Mouse (Mus musculus) kidney, postnatal 25 days (tissue): Measurements from ENCODE around the gene Fsip1.
"Not testable (repeated sequence)": the region's sequence is repeated elsewhere in the genome, so short reads cannot be mapped to it uniquely, and the experiment has no call there.

Experiments
- DNase-seq, 2 experiments: peaks; one replicate each; pipeline ENCODE4 v3.0.0; 2021; ENCODE audit warnings: mixed read lengths in 2 of 2

Fsip1 gene

GRCm38 (mm10) chr2:118168225-118168624 lies 88.5 kb downstream of the Fsip1 start:
- DNase-seq = no peak

GRCm38 (mm10) chr2:118167731-118168130 lies 89.0 kb downstream of the Fsip1 start:
- no peak for DNase-seq

GRCm38 (mm10) chr2:118165691-118166090 lies 91.1 kb downstream of the Fsip1 start:
- DNase-seq = no peak

GRCm38 (mm10) chr2:118164137-118164536 lies 92.6 kb downstream of the Fsip1 start:
- no peak for DNase-seq

- no peak for DNase-seq
Measured at GRCm38 (mm10) chr2:118162486-118162885, 94.3 kb downstream of the Fsip1 start.

- no peak for DNase-seq
Measured at GRCm38 (mm10) chr2:118160991-118161390, 95.8 kb downstream of the Fsip1 start.

- no peak for DNase-seq
Measured at GRCm38 (mm10) chr2:118160547-118160946, 96.2 kb downstream of the Fsip1 start.

- no peak for DNase-seq
Measured at GRCm38 (mm10) chr2:118159126-118159525, 97.6 kb downstream of the Fsip1 start.

- no peak for DNase-seq
Measured at GRCm38 (mm10) chr2:118158095-118158494, 98.7 kb downstream of the Fsip1 start.

- DNase-seq = peak; percentile 46
Measured at GRCm38 (mm10) chr2:118149855-118150563, 106.8 kb downstream of the Fsip1 start.

GRCm38 (mm10) chr2:118148321-118149142 lies 108.2 kb downstream of the Fsip1 start:
- DNase-seq = no peak

- not testable (repeated sequence) for DNase-seq
Measured at GRCm38 (mm10) chr2:118147749-118148148, 109.0 kb downstream of the Fsip1 start.

- no peak for DNase-seq
Measured at GRCm38 (mm10) chr2:118141651-118142050, 115.1 kb downstream of the Fsip1 start.

GRCm38 (mm10) chr2:118139261-118139660 lies 117.5 kb downstream of the Fsip1 start:
- DNase-seq = no peak

GRCm38 (mm10) chr2:118137776-118138175 lies 119.0 kb downstream of the Fsip1 start:
- DNase-seq = no peak

GRCm38 (mm10) chr2:118137071-118137470 lies 119.7 kb downstream of the Fsip1 start:
- peak; percentile 30 to 57 for DNase-seq

- DNase-seq = no peak
Measured at GRCm38 (mm10) chr2:118128313-118128712, 128.5 kb downstream of the Fsip1 start.

GRCm38 (mm10) chr2:118127516-118128288 lies 129.1 kb downstream of the Fsip1 start:
- peak in 1 of 2 experiments; percentile 18 for DNase-seq

GRCm38 (mm10) chr2:118125943-118126470 lies 130.8 kb downstream of the Fsip1 start:
- DNase-seq = no peak

- peak; percentile 63 to 87 for DNase-seq
Measured at GRCm38 (mm10) chr2:118125211-118125939, 131.4 kb downstream of the Fsip1 start.

GRCm38 (mm10) chr2:118124437-118124836 lies 132.3 kb downstream of the Fsip1 start:
- no peak for DNase-seq

- DNase-seq = no peak
Measured at GRCm38 (mm10) chr2:118123743-118124142, 133.0 kb downstream of the Fsip1 start.
